Mouse (Mus musculus) bone marrow, adult 2 months (tissue): ENCODE measurements at regions not wholly inside any gene's neighbourhood (a gene's known extent, or its start where the extent isn't known, plus 50 kb on each side); places are given as distances from the start of the nearest gene placed in this dataset.

ENCODE experiments used
- H3K27ac ChIP-seq: fragments of 200-500 bp; 2 replicates; pipeline ENCODE4 v1.5.1; 2012; ENCODE audit warnings: low read depth, mild to moderate bottlenecking, control low read depth, inconsistent platforms, low read length; ENCODE audit not compliant: control insufficient read depth, poor library complexity, insufficient read depth
- H3K4me1 ChIP-seq: fragments of 200-500 bp; 2 replicates; pipeline ENCODE4 v1.6.1; 2011; ENCODE audit warnings: low read length; ENCODE audit not compliant: control insufficient read depth, insufficient read depth
- H3K4me3 ChIP-seq: fragments of 200-500 bp; replicated peaks from 2 replicates; pipeline ENCODE3; 2011; ENCODE audit warnings: mild to moderate bottlenecking, low read depth, low read length, control low read depth; ENCODE audit not compliant: control insufficient read depth
- CTCF ChIP-seq: fragments of 200-500 bp; IDR thresholded peaks from 2 replicates; pipeline ENCODE4 v1.5.1; 2011; ENCODE audit warnings: low read length, control low read depth; ENCODE audit not compliant: control insufficient read depth, insufficient read depth
- POLR2A ChIP-seq: fragments of 200-500 bp; IDR thresholded peaks from 2 replicates; pipeline ENCODE4 v1.6.1; 2011; ENCODE audit warnings: low read depth, mild to moderate bottlenecking, control low read depth, low read length, borderline replicate concordance; ENCODE audit not compliant: control insufficient read depth
- WGBS: fragments of 180-500 bp; shearing (Covaris S2); methylation state at CpG from one replicate; pipeline ENCODE4 v1.1.7; 2018; 5-methylcytosine and 5-hydroxymethylcytosine counted together

- H3K27ac ChIP-seq = no peak overlapping the region
- no peak for TF ChIP-seq POLR2A
- TF ChIP-seq CTCF = no peak
- WGBS = 84% methylated on average over 3 of the region's 3 CpGs
- H3K4me1 ChIP-seq = no peaks in the 10 kb centered on the region
- H3K4me3 ChIP-seq = no peak overlapping the region
Measured at GRCm38 (mm10) chr2:137515043-137515442, 398.6 kb upstream of the Jag1 start.

GRCm38 (mm10) chr2:137513895-137514506 is 397.6 kb upstream of the Jag1 start:
- Histone ChIP-seq H3K4me3 (no peak overlapping the region), H3K27ac (no peak overlapping the region), H3K4me1 (no peaks in the 10 kb centered on the region)
- WGBS = 66% methylated on average over 2 of the region's 2 CpGs
- TF ChIP-seq CTCF = no peak
- no peak for TF ChIP-seq POLR2A

- WGBS = 71% methylated on average over 3 of the region's 3 CpGs
- Histone ChIP-seq H3K4me1 (no peaks in the 10 kb centered on the region), H3K4me3 (no peak overlapping the region), H3K27ac (no peak overlapping the region)
- TF ChIP-seq CTCF = no peak
Measured at GRCm38 (mm10) chr2:137510671-137511235, 394.3 kb upstream of the Jag1 start.

- TF ChIP-seq POLR2A = no peak
- TF ChIP-seq CTCF = no peak
- Histone ChIP-seq H3K27ac (no peak overlapping the region), H3K4me1 (no peaks in the 10 kb centered on the region), H3K4me3 (no peak overlapping the region)
- WGBS = 75% methylated on average over 1 of the region's 1 CpGs
Measured at GRCm38 (mm10) chr2:137501236-137501635, 384.8 kb upstream of the Jag1 start.

GRCm38 (mm10) chr2:137497616-137498015 is 381.2 kb upstream of the Jag1 start:
- H3K4me3 ChIP-seq = no peak overlapping the region
- 57% methylated on average over 2 of the region's 2 CpGs for WGBS
- TF ChIP-seq CTCF (no peak), POLR2A (no peak)
- H3K27ac ChIP-seq = no peak overlapping the region
- no peaks in the 10 kb centered on the region for H3K4me1 ChIP-seq

GRCm38 (mm10) chr2:137493600-137493999 is 377.2 kb upstream of the Jag1 start:
- Histone ChIP-seq H3K27ac (no peak overlapping the region), H3K4me1 (no peaks in the 10 kb centered on the region), H3K4me3 (no peak overlapping the region)
- no peak for TF ChIP-seq CTCF
- no peak for TF ChIP-seq POLR2A
- WGBS = 69% methylated on average over 5 of the region's 5 CpGs

GRCm38 (mm10) chr2:137489181-137489682 is 372.8 kb upstream of the Jag1 start:
- TF ChIP-seq CTCF = no peak
- TF ChIP-seq POLR2A = no peak
- no peak overlapping the region for H3K4me3 ChIP-seq
- no peaks in the 10 kb centered on the region for H3K4me1 ChIP-seq
- no peak overlapping the region for H3K27ac ChIP-seq
- WGBS = 52% methylated on average over 5 of the region's 5 CpGs

- Histone ChIP-seq H3K4me1 (no peaks in the 10 kb centered on the region), H3K27ac (no peak overlapping the region), H3K4me3 (no peak overlapping the region)
- TF ChIP-seq CTCF = no peak
- 59% methylated on average over 1 of the region's 1 CpGs for whole genome bisulfite sequencing
Measured at GRCm38 (mm10) chr2:137468769-137469168, 352.3 kb upstream of the Jag1 start.
